8 mouse cellular contexts compared by ENCODE assay signal in the genomic region with DNA sequence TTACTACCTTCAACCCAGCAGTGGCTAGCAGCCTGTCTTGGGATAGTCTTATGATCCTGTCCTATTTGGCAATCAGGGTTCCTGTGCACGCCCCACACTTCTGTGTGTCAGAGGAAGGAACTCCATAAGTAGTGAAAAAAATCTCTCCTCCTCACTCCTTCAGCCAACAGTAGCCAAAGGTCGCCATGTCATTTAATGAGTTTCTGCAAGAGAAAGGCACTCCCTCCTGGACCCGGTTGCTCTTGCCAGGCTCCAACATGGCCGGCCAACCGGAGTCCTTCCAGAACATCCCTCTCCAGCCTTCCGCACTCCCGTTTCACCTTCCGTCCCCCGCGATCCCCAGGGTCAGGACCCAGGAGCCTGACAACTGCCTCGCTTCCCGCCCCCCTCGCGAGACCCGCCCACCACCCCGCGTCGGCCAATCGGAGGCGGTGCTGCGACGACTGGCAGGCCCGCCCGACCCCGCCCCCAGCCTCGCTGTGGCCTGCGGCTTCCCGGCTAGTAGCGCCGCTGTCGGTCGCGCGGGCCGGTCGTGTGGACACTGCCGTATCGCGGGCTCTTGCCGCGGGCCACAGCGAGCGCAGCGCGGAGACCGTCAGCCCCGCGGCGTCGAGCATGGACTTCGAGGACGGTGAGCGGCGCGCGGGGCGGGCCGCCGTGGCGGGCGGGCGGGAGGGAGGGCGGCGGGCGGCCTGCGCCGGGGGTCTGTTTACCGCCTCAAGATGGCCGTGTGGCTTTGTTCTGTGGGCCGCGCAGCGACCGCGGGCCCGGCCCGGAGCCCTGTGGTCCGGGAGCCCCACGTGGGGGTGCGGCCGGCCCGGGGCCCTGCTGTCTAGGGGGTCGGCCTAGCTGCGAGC. TPM values are rescaled to one million over a fixed set of nuclear protein-coding genes. Genes with fewer than 3 reads are reported as not detected.
DNase-seq lines count a peak whose midpoint lies in the region; ATAC-seq and TF ChIP-seq lines count a peak whose summit lies in the region.

TSS of gene Zfp326 (plus strand) at position 498 of the 857 bp plus-strand sequence.

- WGBS in hindbrain, embryonic 14.5 days: under 1% methylated on average over 57 of the region's 83 CpGs

- peaks cover 5% of the 10 kb centered on the region; the same call in 1 of the 2 replicates for H3K36me3 ChIP-seq in hindbrain, embryonic 14.5 days (replicated peaks; ENCODE audit: control insufficient read depth, insufficient read depth)

- POLR2A ChIA-PET in Patski (lab: Charles Lee): interaction anchor here (0.6 to 0.9 kb wide), 3 partner anchors 12 to 191 kb away, joined by 3 read pairs; no protein-coding TSS in a partner anchor

- peak within 1 kb of the TSS; percentile 78 for H3K4me2 ChIP-seq in hindbrain, embryonic 14.5 days (replicated peaks)

- peaks cover 29% of the 10 kb centered on the region for H3K4me1 ChIP-seq in hindbrain, embryonic 14.5 days (replicated peaks; ENCODE audit: control insufficient read depth, insufficient read depth, low read length)

- no peak for TF ChIP-seq CTCF in Patski (IDR thresholded peaks at IDR 0.05)

- in situ Hi-C loops in Patski (cut with MboI; ENCODE audit: low pct_unique_long_range_greater_than_20kb): loop anchor here (5.0 kb wide), 1 partner anchor 379 kb away; no protein-coding TSS in a partner anchor

- peak within 1 kb of the TSS; percentile 98 for H3K9ac ChIP-seq in hindbrain, embryonic 14.5 days

- peak; percentile 94 for ATAC-seq in Patski
- peak; percentile 95 for ATAC-seq in hindbrain, embryonic 14.5 days (ENCODE audit: low FRiP score)

- CTCF ChIA-PET in Patski (lab: Charles Lee): no interaction called here

- peak; percentile 62 for DNase-seq in Patski (ENCODE audit: low read depth, low spot score)
- DNase-seq in cerebellum, postnatal 14 days: peak; percentile 95
- DNase-seq in frontal cortex, postnatal 14 days (ENCODE audit: low spot score in 2 of 2): peak; percentile 66 to 77
- peak; percentile 88 for DNase-seq in hindbrain, embryonic 14.5 days (ENCODE audit: low spot score)
- peak; percentile 82 for DNase-seq in layer of hippocampus, postnatal 36 days
- peak; percentile 93 for DNase-seq in lung, postnatal 36 days
- peak; percentile 96 for DNase-seq in retina, postnatal 1 day
- DNase-seq in urinary bladder, adult 18-20 months (ENCODE audit: low spot score in 2 of 2): peak; percentile 80 to 83

- peak within 1 kb of the TSS; percentile 96 for H3K4me3 ChIP-seq in hindbrain, embryonic 14.5 days (replicated peaks; ENCODE audit: low read length)

- peak within 1 kb of the TSS; percentile 92 for H3K27ac ChIP-seq in hindbrain, embryonic 14.5 days

- H3K9me3 ChIP-seq in hindbrain, embryonic 14.5 days (ENCODE audit: control insufficient read depth, low read length): no peaks in the 10 kb centered on the region

- H3K27me3 ChIP-seq in Patski: no peaks in the 10 kb centered on the region
- no peaks in the 10 kb centered on the region for H3K27me3 ChIP-seq in hindbrain, embryonic 14.5 days (ENCODE audit: control insufficient read depth, insufficient read depth, low read length)

RNA-seq across cellular contexts. Expression of gene Zfp326, which starts in this region (rescaled TPM):
- 47.3 TPM for polyA plus RNA-seq in Patski (2021)
- polyA plus RNA-seq in hindbrain, embryonic 14.5 days (2014; fragmentation: Nextera tagmentation; extraction: Ambion mirVana): 36.0 and 41.9 TPM in 2 replicates
- 10 to 100 TPM; 38.8 to 41.3 TPM for total RNA-seq in layer of hippocampus, postnatal 36 days (2021)

Comparison
In these comparisons a context has a peak if more than half of its experiments do, and no peak if none do; other contexts are left out.
1. Peak in every context shown above with its lines: DNase-seq, ATAC-seq, H3K4me3 ChIP-seq and H3K27ac ChIP-seq.